Mouse (Mus musculus) forebrain, embryonic 11.5 days (tissue): ENCODE results near the gene Ablim1. TPM values are rescaled to one million over a fixed set of nuclear protein-coding genes. Genes with fewer than 3 reads are reported as not detected.

Source experiments
- ATAC-seq: fragments of 200-750 bp; cut with Nextera tagmentation; replicated peaks from 2 replicates; pipeline ENCODE4 v1.8.0; 2017; ENCODE audit warnings: moderate TSS enrichment; ENCODE audit not compliant: low FRiP score
- DNase-seq: peaks from one replicate; pipeline ENCODE4 v3.0.0-alpha.2; 2017; ENCODE audit warnings: low spot score
- H3K27ac ChIP-seq: fragments of 300-500 bp; sonication (generic); 2 replicates; pipeline ENCODE4 v1.5.1; 2014; ENCODE audit warnings: low read depth, low read length
- H3K27me3 ChIP-seq: fragments of 300-500 bp; sonication (generic); 2 replicates; pipeline ENCODE4 v1.6.1; 2014; ENCODE audit warnings: mild to moderate bottlenecking, low read length, mixed read lengths; ENCODE audit not compliant: control insufficient read depth, insufficient read depth
- H3K36me3 ChIP-seq: fragments of 300-500 bp; sonication (generic); 2 replicates; pipeline ENCODE4 v1.6.1; 2014; ENCODE audit warnings: mild to moderate bottlenecking, low read length, moderate library complexity, mixed read lengths; ENCODE audit not compliant: control insufficient read depth, insufficient read depth
- H3K4me1 ChIP-seq: fragments of 300-500 bp; sonication (generic); replicated peaks from 2 replicates; pipeline ENCODE4 v1.6.1; 2014; ENCODE audit warnings: low read length, mixed read lengths; ENCODE audit not compliant: control insufficient read depth, insufficient read depth
- H3K4me2 ChIP-seq: fragments of 300-500 bp; sonication (generic); 2 replicates; pipeline ENCODE4 v1.6.1; 2014; ENCODE audit warnings: low read depth, mild to moderate bottlenecking, low read length, moderate library complexity, mixed read lengths; ENCODE audit not compliant: severe bottlenecking
- H3K4me3 ChIP-seq: fragments of 300-500 bp; sonication (generic); 2 replicates; pipeline ENCODE4 v1.5.1; 2014; ENCODE audit warnings: low read depth, low read length
- H3K9ac ChIP-seq: fragments of 300-500 bp; sonication (generic); 2 replicates; pipeline ENCODE4 v1.6.1; 2014; ENCODE audit warnings: low read length
- H3K9me3 ChIP-seq: fragments of 300-500 bp; sonication (generic); 2 replicates; pipeline ENCODE4 v1.6.1; 2016; ENCODE audit warnings: low read length, mixed read lengths; ENCODE audit not compliant: control insufficient read depth
- WGBS: fragments of 180-500 bp; shearing (Covaris S2); extraction: QIAGEN DNeasy Blood & Tissue Kit; methylation state at CpG from one replicate; pipeline ENCODE4 v1.1.7; 2014; 5-methylcytosine and 5-hydroxymethylcytosine counted together
- polyA plus RNA-seq: library from polyadenylated mRNA; unstranded; fragments of >200 nt; fragmentation: Nextera tagmentation; extraction: Ambion mirVana; gene quantifications from 2 replicates; pipeline ENCODE4 v1.2.1, GENCODE M21; 2014

The Ablim1 gene
- polyA plus RNA-seq, 1 experiment from 2014 or later, result 17.0 TPM

GRCm38 (mm10) chr19:57185021-57185420 lies 129.7 kb downstream of the Ablim1 start:
- Histone ChIP-seq H3K27ac (no peak overlapping the region), H3K36me3 (no peaks in the 10 kb centered on the region), H3K27me3 (no peaks in the 10 kb centered on the region), H3K4me1 (no peaks in the 10 kb centered on the region), H3K9me3 (no peaks in the 10 kb centered on the region), H3K4me3 (no peak overlapping the region), H3K4me2 (no peak overlapping the region), H3K9ac (no peak overlapping the region)
- no peak for DNase-seq
- no peak for ATAC-seq
- 80% methylated on average over 3 of the region's 3 CpGs for WGBS

DNA sequence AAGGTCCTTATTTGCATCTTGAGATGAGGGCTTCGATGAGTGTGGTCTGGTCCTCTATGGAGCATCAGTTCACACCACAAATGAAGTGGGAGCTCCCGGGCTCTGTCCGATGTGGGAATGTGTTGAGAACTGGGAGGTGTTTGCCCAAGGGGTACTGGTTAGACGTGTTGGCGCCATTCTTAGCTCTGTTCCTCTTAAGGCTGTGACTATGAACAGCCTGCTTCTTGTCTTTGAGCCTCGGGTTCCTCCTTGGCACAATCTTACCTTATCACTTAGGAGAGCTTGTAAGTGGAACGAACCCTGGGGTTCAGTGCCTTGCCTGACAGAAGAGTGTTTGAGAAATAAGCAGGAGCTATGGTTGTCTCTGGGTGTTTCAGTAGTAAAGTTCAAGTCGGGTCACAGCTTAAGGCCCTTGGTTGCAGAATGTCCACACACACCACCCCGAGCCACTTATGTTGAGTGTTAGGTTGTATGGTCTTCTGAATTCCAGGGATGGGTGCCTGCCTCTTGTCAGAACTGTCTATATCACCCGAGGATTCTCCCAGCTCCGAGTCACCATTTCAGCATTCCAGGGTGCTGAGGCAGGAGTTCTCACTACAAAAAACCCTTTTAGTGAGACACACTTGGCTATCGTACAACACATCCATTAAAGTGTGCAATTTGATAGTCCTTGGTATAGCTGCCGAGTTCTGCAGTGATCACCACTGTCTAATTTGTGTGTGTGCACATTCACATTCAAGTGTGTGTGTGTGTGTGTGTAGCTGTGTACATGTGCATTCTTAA lies 131.6 kb downstream of the Ablim1 start:
- 92% methylated on average over 13 of the region's 13 CpGs for WGBS
- ATAC-seq, result no peak

GRCm38 (mm10) chr19:57181852-57182528 lies 132.7 kb downstream of the Ablim1 start:
- ATAC-seq (no peak), DNase-seq (no peak)
- Histone ChIP-seq H3K27ac (no peak overlapping the region), H3K4me2 (no peak overlapping the region), H3K9me3 (no peaks in the 10 kb centered on the region), H3K36me3 (no peaks in the 10 kb centered on the region), H3K27me3 (no peaks in the 10 kb centered on the region), H3K4me3 (no peak overlapping the region), H3K4me1 (no peaks in the 10 kb centered on the region), H3K9ac (no peak overlapping the region)
- 90% methylated on average over 10 of the region's 10 CpGs for WGBS

More for the DNA sequence above, 131.6 kb downstream of the Ablim1 start:
- Histone ChIP-seq H3K9me3 (no peaks in the 10 kb centered on the region), H3K4me3 (no peak overlapping the region), H3K4me1 (no peaks in the 10 kb centered on the region), H3K27me3 (no peaks in the 10 kb centered on the region), H3K36me3 (no peaks in the 10 kb centered on the region), H3K27ac (no peak overlapping the region), H3K9ac (no peak overlapping the region), H3K4me2 (no peak overlapping the region)
- no peak for DNase-seq

GRCm38 (mm10) chr19:57181317-57181716 lies 133.4 kb downstream of the Ablim1 start:
- H3K27me3 ChIP-seq, result no peaks in the 10 kb centered on the region
- H3K36me3 ChIP-seq, result no peaks in the 10 kb centered on the region
- no peaks in the 10 kb centered on the region for H3K4me1 ChIP-seq
- H3K9me3 ChIP-seq, result no peaks in the 10 kb centered on the region
- DNase-seq (no peak), ATAC-seq (no peak)
- H3K27ac ChIP-seq, result no peak overlapping the region
- H3K4me2 ChIP-seq, result no peak overlapping the region
- no peak overlapping the region for H3K4me3 ChIP-seq
- WGBS, result 91% methylated on average over 6 of the region's 6 CpGs
- no peak overlapping the region for H3K9ac ChIP-seq

- H3K4me3 ChIP-seq, result no peak overlapping the region
- no peak for DNase-seq
- H3K27me3 ChIP-seq, result no peaks in the 10 kb centered on the region
- no peak overlapping the region for H3K4me2 ChIP-seq
- ATAC-seq, result no peak
- H3K36me3 ChIP-seq, result no peaks in the 10 kb centered on the region
- no peak overlapping the region for H3K27ac ChIP-seq
- H3K9ac ChIP-seq, result no peak overlapping the region
- no peaks in the 10 kb centered on the region for H3K9me3 ChIP-seq
- no peaks in the 10 kb centered on the region for H3K4me1 ChIP-seq
- 86% methylated on average over 3 of the region's 3 CpGs for WGBS
Measured at GRCm38 (mm10) chr19:57180908-57181307, 133.8 kb downstream of the Ablim1 start.

- DNase-seq (no peak), ATAC-seq (no peak)
- H3K9me3 ChIP-seq, result no peaks in the 10 kb centered on the region
- H3K4me1 ChIP-seq, result no peaks in the 10 kb centered on the region
- no peak overlapping the region for H3K4me3 ChIP-seq
- WGBS, result 80% methylated on average over 9 of the region's 9 CpGs
- no peak overlapping the region for H3K4me2 ChIP-seq
- no peaks in the 10 kb centered on the region for H3K27me3 ChIP-seq
- H3K9ac ChIP-seq, result no peak overlapping the region
- H3K27ac ChIP-seq, result no peak overlapping the region
- H3K36me3 ChIP-seq, result no peaks in the 10 kb centered on the region
Measured at GRCm38 (mm10) chr19:57180333-57180732, 134.4 kb downstream of the Ablim1 start.

DNA sequence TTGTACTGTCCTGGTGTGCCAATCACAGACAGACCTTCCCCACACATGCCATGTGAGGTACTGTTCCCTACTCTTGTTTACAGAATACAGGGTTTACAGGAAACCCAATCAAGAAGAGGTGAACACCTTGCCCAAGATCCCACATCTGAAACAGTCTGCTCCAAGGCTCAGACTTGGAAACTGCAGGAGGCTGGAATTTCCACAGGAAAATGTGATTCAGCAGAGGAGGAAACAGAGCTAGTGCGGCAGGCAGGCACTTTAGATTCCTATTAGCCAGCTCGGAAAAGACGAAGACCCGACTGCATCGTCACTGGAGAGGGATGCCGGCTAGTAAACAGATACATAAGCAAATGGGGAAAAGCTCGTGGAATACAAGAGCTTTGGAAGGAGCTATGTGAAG lies 135.4 kb downstream of the Ablim1 start:
- no peak overlapping the region for H3K9ac ChIP-seq
- H3K36me3 ChIP-seq, result no peaks in the 10 kb centered on the region
- H3K27me3 ChIP-seq, result no peaks in the 10 kb centered on the region
- no peak overlapping the region for H3K4me2 ChIP-seq
- no peak overlapping the region for H3K4me3 ChIP-seq
- 85% methylated on average over 7 of the region's 7 CpGs for WGBS
- H3K9me3 ChIP-seq, result no peaks in the 10 kb centered on the region
- DNase-seq, result no peak
- ATAC-seq, result no peak
- H3K4me1 ChIP-seq, result no peaks in the 10 kb centered on the region
- no peak overlapping the region for H3K27ac ChIP-seq

- DNase-seq (no peak), ATAC-seq (no peak)
- Histone ChIP-seq H3K36me3 (no peaks in the 10 kb centered on the region), H3K4me1 (no peaks in the 10 kb centered on the region), H3K9ac (no peak overlapping the region), H3K27ac (no peak overlapping the region), H3K4me3 (no peak overlapping the region), H3K27me3 (no peaks in the 10 kb centered on the region), H3K9me3 (no peaks in the 10 kb centered on the region), H3K4me2 (no peak overlapping the region)
- 65% methylated on average over 6 of the region's 6 CpGs for WGBS
Measured at GRCm38 (mm10) chr19:57177334-57177733, 137.4 kb downstream of the Ablim1 start.

DNA sequence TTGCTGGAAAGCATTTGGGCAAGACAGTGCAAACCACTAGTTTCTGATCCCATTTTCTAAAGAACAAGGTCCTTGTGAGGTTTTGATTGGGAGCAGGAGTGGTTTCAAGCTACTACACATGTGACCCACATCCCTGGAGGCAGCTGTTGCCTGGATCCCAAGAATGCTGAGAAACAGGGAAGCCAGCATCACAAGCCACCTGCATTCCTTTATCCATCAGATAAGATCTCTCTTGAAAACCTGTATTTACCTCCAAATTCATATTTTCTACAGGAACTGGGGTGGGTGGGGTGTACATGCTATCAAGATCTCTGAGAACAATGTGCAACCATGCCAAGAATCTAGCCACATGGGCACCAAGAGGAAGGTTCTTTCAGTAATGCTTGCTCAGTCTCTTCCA lies 139.6 kb downstream of the Ablim1 start:
- Histone ChIP-seq H3K4me2 (no peak overlapping the region), H3K36me3 (no peaks in the 10 kb centered on the region), H3K4me1 (no peaks in the 10 kb centered on the region), H3K27ac (no peak overlapping the region), H3K4me3 (no peak overlapping the region), H3K9me3 (no peaks in the 10 kb centered on the region), H3K27me3 (no peaks in the 10 kb centered on the region), H3K9ac (no peak overlapping the region)
- no peak for ATAC-seq
- no peak for DNase-seq
